Mouse (Mus musculus) heart, embryonic 14.5 days (tissue): ENCODE results near the gene Trim7. TPM values are rescaled to one million over a fixed set of nuclear protein-coding genes. Genes with fewer than 3 reads are reported as not detected.

Source experiments
- ATAC-seq: fragments of 200-750 bp; cut with Nextera tagmentation; 2 replicates; pipeline ENCODE4 v1.8.0; 2017; ENCODE audit warnings: low read depth, moderate TSS enrichment; ENCODE audit not compliant: insufficient number of reproducible peaks, insufficient read depth, low FRiP score
- H3K27ac ChIP-seq, 2 experiments: fragments of 200-500 bp in 1 of 2; fragments of 300-500 bp in 1 of 2; sonication (generic) in 1 of 2; replicated peaks in 1 of 2; 2 replicates each; pipeline ENCODE4 v1.5.1; 2012 to 2014; ENCODE audit warnings: low read depth in 2 of 2, low read length in 2 of 2, control low read depth in 1 of 2, mild to moderate bottlenecking in 1 of 2, mixed read lengths in 1 of 2; ENCODE audit not compliant: control insufficient read depth in 1 of 2, insufficient read depth in 1 of 2
- H3K27me3 ChIP-seq: fragments of 300-500 bp; sonication (generic); 2 replicates; pipeline ENCODE4 v1.6.1; 2014; ENCODE audit warnings: mild to moderate bottlenecking, low read length, control low read depth; ENCODE audit not compliant: control insufficient read depth, insufficient read depth
- H3K36me3 ChIP-seq: fragments of 300-500 bp; sonication (generic); 2 replicates; pipeline ENCODE4 v1.6.1; 2014; ENCODE audit warnings: mild to moderate bottlenecking, control low read depth, low read length, mixed read lengths; ENCODE audit not compliant: control insufficient read depth, insufficient read depth
- H3K4me1 ChIP-seq, 2 experiments: fragments of 200-500 bp in 1 of 2; fragments of 300-500 bp in 1 of 2; sonication (generic) in 1 of 2; 2 replicates each; pipeline ENCODE4 v1.6.1; 2012 to 2014; ENCODE audit warnings: low read length in 2 of 2, control low read depth in 1 of 2, mixed read lengths in 1 of 2; ENCODE audit not compliant: control insufficient read depth in 2 of 2, insufficient read depth in 2 of 2
- H3K4me2 ChIP-seq: fragments of 300-500 bp; sonication (generic); 2 replicates; pipeline ENCODE4 v1.6.1; 2014; ENCODE audit warnings: mild to moderate bottlenecking, low read length
- H3K4me3 ChIP-seq, 2 experiments: fragments of 200-500 bp in 1 of 2; fragments of 300-500 bp in 1 of 2; sonication (generic) in 1 of 2; 2 replicates each; pipeline ENCODE4 v1.5.1; 2012 to 2014; ENCODE audit warnings: low read length in 2 of 2, mild to moderate bottlenecking in 2 of 2, control low read depth in 1 of 2, low read depth in 1 of 2, moderate library complexity in 1 of 2; ENCODE audit not compliant: control insufficient read depth in 1 of 2, insufficient read depth in 1 of 2
- H3K9ac ChIP-seq: fragments of 300-500 bp; sonication (generic); 2 replicates; pipeline ENCODE4 v1.6.1; 2014; ENCODE audit warnings: mild to moderate bottlenecking, low read length
- H3K9me3 ChIP-seq: fragments of 300-500 bp; sonication (generic); 2 replicates; pipeline ENCODE4 v1.6.1; 2016; ENCODE audit warnings: low read length, control low read depth; ENCODE audit not compliant: control insufficient read depth
- WGBS: fragments of 180-500 bp; shearing (Covaris S2); extraction: QIAGEN DNeasy Blood & Tissue Kit; methylation state at CpG from one replicate; pipeline ENCODE4 v1.1.7; 2014; 5-methylcytosine and 5-hydroxymethylcytosine counted together
- polyA plus RNA-seq: library from polyadenylated mRNA; unstranded; fragments of >200 nt; fragmentation: Nextera tagmentation; extraction: Ambion mirVana; gene quantifications from 2 replicates; pipeline ENCODE4 v1.2.1, GENCODE M21; 2014

Trim7 gene
- polyA plus RNA-seq, 1 experiment from 2014 or later = 1.5 TPM

GRCm38 (mm10) chr11:48838181-48838797 lies 12.3 kb downstream of the Trim7 start:
- Histone ChIP-seq H3K36me3 (no peaks in the 10 kb centered on the region), H3K4me3 (peak overlapping the region; percentile 76 to 78), H3K4me2 (peak overlapping the region; percentile 76), H3K4me1 (peaks cover 3 to 5% of the 10 kb centered on the region in 2 experiments), H3K9ac (peak overlapping the region; percentile 75), H3K27ac (peak overlapping the region in 1 of 2 experiments; percentile 34; a peak in 1 of 4 replicates), H3K27me3 (peaks cover 6% of the 10 kb centered on the region; the same call in 1 of the 2 replicates), H3K9me3 (no peaks in the 10 kb centered on the region)
- no peak for ATAC-seq
- 1% methylated on average over 16 of the region's 16 CpGs for WGBS

- no peak for ATAC-seq
- H3K4me2 ChIP-seq = peak overlapping the region; percentile 76
- peaks cover 6% of the 10 kb centered on the region; the same call in 1 of the 2 replicates for H3K27me3 ChIP-seq
- H3K36me3 ChIP-seq = no peaks in the 10 kb centered on the region
- H3K9ac ChIP-seq = no peak overlapping the region
- 78% methylated on average over 10 of the region's 10 CpGs for WGBS
- peak overlapping the region in 1 of 2 experiments; percentile 76; a peak in 1 of 4 replicates for H3K4me3 ChIP-seq
- peaks cover 3 to 5% of the 10 kb centered on the region in 2 experiments for H3K4me1 ChIP-seq
- H3K27ac ChIP-seq = no peak overlapping the region
- no peaks in the 10 kb centered on the region for H3K9me3 ChIP-seq
Measured at GRCm38 (mm10) chr11:48838879-48839680, 13.1 kb downstream of the Trim7 start.

DNA sequence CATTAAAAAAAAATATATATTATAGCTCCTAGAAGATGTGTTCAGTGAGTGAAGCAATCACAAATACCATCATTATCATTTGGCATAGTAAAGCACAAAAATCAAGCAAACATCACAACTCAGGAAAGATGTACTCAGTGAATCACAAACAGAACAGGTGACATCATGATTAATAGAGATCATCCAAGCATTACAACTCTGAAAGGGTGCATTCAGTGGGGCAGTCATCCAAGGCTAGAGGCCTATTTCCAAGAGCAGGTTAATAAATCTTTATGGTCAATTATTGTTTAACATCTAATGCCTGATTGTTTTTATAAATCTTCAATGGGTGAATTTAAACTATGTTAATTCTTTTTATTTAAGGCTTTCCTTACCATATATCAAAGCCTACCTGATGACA lies 14.9 kb downstream of the Trim7 start:
- no peak overlapping the region for H3K27ac ChIP-seq
- H3K36me3 ChIP-seq = no peaks in the 10 kb centered on the region
- peaks cover 6% of the 10 kb centered on the region; the same call in 1 of the 2 replicates for H3K27me3 ChIP-seq
- H3K4me1 ChIP-seq = peaks cover 3 to 5% of the 10 kb centered on the region in 2 experiments
- no peak overlapping the region for H3K4me2 ChIP-seq
- no peaks in the 10 kb centered on the region for H3K9me3 ChIP-seq
- no peak overlapping the region for H3K4me3 ChIP-seq
- H3K9ac ChIP-seq = no peak overlapping the region
- no peak for ATAC-seq

DNA sequence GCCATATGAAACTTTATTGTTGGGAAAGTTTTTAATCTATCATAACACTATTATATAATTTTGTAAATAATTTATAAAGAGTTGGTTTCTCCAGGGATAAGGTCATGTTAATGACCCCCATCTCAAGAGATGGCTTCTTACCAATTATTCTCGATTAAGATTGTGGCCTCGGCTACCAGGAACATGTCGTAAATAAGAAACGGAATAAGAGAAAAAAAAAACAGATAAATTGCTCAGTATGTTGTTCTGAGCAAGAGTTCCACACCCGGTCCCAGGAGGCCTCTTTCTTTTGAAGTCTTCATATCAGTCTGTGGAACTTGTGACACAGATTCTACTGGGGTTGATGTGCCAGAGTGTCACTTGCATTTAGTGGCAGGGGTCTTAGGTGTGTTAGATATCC lies 15.3 kb downstream of the Trim7 start:
- 82% methylated on average over 5 of the region's 5 CpGs for WGBS
- Histone ChIP-seq H3K27me3 (peaks cover 6% of the 10 kb centered on the region; the same call in 1 of the 2 replicates), H3K27ac (no peak overlapping the region), H3K36me3 (no peaks in the 10 kb centered on the region), H3K9ac (no peak overlapping the region), H3K4me2 (no peak overlapping the region), H3K4me3 (no peak overlapping the region), H3K9me3 (no peaks in the 10 kb centered on the region), H3K4me1 (peaks cover 3 to 5% of the 10 kb centered on the region in 2 experiments)
- ATAC-seq = no peak

GRCm38 (mm10) chr11:48842378-48842792 lies 16.4 kb downstream of the Trim7 start:
- Histone ChIP-seq H3K27me3 (no peaks in the 10 kb centered on the region), H3K27ac (no peak overlapping the region), H3K36me3 (no peaks in the 10 kb centered on the region), H3K9me3 (no peaks in the 10 kb centered on the region), H3K4me1 (peaks cover 0 to 5% of the 10 kb centered on the region in 2 experiments; a peak in 3 of 4 replicates), H3K4me2 (no peak overlapping the region), H3K4me3 (no peak overlapping the region), H3K9ac (no peak overlapping the region)
- whole genome bisulfite sequencing = 79% methylated on average over 4 of the region's 4 CpGs
- no peak for ATAC-seq

DNA sequence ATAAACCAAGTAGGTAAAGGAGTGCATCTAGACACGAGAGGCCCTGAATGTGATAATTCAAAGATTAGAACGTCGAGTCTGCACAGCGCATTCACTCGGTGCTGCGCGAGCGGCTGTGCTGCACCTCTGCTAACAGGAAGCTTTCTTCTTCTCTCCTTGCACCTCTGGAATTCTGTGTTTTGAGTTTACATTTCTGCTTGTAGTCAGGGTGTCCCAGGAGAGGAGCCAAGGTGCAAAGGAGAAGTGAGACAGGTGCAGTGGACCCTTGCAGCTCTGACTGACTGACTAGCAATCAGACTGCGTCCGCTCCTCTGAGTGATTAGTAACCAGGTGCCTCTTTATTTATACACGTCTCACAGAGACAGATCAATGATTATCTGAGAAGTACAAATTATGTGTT lies 17.3 kb downstream of the Trim7 start:
- ATAC-seq = no peak
- WGBS = 81% methylated on average over 11 of the region's 11 CpGs
- Histone ChIP-seq H3K36me3 (no peaks in the 10 kb centered on the region), H3K4me3 (no peak overlapping the region), H3K27me3 (0 out of 2 replicates have a peak, but pooled peaks cover under 1% of the 10 kb centered on the region), H3K9ac (no peak overlapping the region), H3K4me1 (peaks cover 0 to 5% of the 10 kb centered on the region in 2 experiments; a peak in 3 of 4 replicates), H3K4me2 (no peak overlapping the region), H3K9me3 (no peaks in the 10 kb centered on the region), H3K27ac (no peak overlapping the region)

DNA sequence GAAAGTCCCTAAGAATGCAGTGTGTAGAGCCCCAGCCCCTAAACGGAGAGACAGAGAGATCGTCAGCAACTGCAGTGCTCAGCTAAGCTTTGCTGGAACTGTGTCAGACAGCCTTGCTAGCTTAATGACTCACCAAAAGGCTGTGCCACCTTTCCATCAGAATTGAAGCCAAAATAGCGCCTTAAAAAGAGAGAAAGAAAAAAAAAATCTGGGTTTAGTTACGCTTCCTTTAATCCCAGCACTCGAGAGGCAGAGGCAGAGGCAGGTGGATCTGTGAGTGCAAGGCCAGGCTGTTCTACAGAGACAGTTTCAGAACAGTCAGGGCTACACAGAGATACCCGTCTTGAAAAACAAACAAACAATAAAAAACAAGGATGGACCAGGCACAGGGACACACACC lies 18.4 kb downstream of the Trim7 start:
- Histone ChIP-seq H3K36me3 (no peaks in the 10 kb centered on the region), H3K9me3 (no peaks in the 10 kb centered on the region), H3K4me2 (no peak overlapping the region), H3K4me1 (no peaks in the 10 kb centered on the region), H3K27me3 (peaks cover 7% of the 10 kb centered on the region; the same call in 1 of the 2 replicates), H3K27ac (no peak overlapping the region), H3K9ac (no peak overlapping the region), H3K4me3 (no peak overlapping the region)
- 63% methylated on average over 6 of the region's 6 CpGs for WGBS
- ATAC-seq = no peak
